Mouse (Mus musculus) duodenum, adult 2 months (tissue): Measurements from ENCODE around the gene Gm9780. TPM values are rescaled to one million over a fixed set of nuclear protein-coding genes. Genes with fewer than 3 reads are reported as not detected.

Experiments
- polyA plus RNA-seq: library from polyadenylated mRNA; depleted of rRNA; stranded (reverse); fragments of >200 nt; gene quantifications from 2 replicates; pipeline ENCODE4 v1.2.3, GENCODE M21; 2012; ENCODE audit warnings: low replicate concordance; rRNA removed

Gm9780 gene
- polyA plus RNA-seq = 53.7 and 61.9 TPM in 2 replicates

DNA sequence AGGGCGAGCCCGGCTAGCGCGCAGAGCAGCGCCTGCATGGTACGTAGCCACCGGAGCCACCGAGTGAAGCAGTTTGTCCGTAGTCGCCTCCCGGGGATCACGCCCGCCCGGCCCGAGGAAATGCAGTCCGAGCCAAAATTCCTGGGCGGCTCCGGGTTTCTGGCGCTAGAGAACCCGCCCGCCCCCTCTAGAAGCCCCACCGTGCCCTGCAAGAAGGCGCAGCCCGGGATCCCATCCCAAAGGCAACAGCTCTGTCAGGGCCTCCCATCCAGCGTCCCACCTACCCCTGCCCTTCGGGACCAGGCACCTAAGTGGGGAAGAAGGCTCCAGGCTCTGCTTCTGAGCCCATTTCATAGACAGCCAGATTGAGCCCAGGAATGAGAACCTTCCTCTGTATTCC lies at the start of gene Gm9780:
Gene Gm9780 (minus strand): TSS at position 101 of the 400 bp plus-strand sequence.

DNA sequence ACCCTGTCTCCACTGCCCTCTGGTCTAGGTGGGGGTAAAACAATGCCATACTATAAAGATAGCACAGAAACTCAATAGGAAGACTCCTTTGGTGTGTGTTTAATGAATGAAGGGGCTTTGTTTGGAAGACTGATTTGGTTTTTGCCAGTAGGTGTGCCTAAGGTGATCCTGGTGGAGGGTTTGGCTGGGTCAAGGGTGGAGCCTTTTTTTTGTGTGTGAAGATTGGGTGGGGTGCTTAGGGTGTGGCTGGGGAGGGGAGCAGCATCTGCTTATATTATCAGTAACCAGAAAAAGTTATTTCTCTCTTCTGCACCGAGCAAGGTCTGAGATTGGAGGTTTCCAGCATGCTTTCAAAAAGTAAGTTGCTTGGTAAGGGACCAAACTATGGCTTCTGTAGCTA lies 39.5 kb upstream of the Gm9780 start, which contains the start of gene Cphx3:
Gene Cphx3 (plus strand): TSS at position 301 of the 400 bp plus-strand sequence.

DNA sequence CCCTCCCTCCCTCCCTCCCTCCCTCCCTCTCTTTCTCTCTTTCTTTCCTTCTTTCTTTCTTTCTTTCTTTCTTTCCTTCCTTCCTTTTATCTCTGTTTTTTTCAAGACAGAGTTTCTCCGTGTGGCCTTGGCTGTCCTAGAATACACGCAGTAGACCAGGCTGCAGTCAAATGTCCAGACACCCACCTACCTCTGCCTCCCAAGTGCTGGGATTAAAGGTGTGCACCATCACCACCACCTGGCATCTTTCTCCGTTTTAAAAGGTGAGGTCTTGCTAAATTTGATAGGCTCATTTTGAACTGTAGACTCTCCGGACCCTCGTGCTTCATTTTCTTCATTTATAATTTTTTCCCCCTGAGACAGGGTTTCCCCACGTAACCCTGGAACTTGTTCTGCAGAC lies 38.7 kb upstream of the Gm9780 start, which contains the start of gene Cphx2:
Gene Cphx2 (plus strand): TSS at position 301 of the 400 bp plus-strand sequence.

DNA sequence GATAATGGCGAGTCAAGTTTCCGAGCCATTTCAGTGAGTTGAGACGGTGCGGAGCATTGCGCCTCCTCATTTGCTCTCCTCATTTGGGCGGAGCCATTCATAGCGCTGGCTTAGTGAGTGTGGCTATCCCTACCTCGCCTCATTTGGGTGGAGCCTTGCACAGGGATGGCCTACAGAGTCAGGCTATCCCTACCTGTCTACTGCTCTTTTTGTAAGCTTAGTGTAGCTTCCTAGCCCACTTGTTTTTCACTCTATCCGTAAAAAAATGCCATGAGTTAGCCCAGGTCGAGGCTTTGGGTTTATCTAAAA lies 24.8 kb upstream of the Gm9780 start, which contains the start of gene Tmem254c:
Gene Tmem254c (minus strand): TSS at position 31 of the 309 bp plus-strand sequence.

DNA sequence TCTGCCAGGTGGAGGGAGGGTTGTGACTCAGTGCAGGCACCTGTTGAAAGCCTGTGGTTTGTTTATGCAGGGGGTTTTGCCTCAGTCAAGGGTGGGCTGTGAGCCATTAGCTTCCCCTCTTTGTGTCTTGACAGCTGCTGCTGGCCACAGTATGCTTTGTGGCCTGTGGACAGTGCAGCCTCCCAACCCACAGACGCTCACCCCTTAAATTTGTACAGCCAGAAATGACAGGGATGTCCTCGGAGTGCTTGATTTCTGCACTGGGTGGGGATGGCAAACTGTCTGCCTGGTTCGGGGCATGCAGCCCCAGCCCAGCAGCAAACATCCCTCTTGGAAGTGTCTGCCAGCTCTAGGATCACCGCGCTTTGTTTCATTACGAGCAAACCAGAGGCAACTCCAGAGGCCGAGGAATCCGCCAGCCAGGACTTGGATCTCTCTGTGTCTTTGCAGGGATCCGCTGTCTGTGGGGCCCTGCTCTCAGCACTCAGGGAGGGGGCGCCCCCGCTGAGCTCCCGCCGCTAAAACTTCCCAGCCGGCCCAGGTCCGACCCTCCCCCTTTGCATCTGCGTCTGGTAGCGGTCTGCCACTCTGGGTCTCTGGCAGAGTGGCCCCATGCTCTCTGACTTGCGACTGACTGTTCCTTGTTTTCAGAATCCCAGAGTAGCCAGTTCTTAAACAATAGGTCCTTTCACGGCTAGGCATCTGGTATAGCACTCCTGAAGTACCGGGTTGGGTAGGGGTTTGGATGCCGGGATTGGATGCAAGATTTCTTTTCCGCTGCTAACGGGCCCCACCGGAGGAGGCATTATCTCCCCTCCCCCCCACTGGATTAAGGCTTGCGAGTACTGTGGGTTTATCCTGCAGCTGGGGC lies 63.9 kb downstream of the Gm9780 start, which contains the start of gene Duxbl1:
Gene Duxbl1 (plus strand): TSS at position 207 of the 871 bp plus-strand sequence.

Other genes with a start within 250 kb of the Gm9780 start
- 155 and 185 TPM in 2 replicates for gene Anxa11, start 200.6 kb downstream of the Gm9780 start, polyA plus RNA-seq
- not detected in 2 replicates for gene Plac9a, start 139.6 kb downstream of the Gm9780 start, polyA plus RNA-seq
- 9.5 and 17.0 TPM in 2 replicates for gene Tmem254a, start 115.0 kb downstream of the Gm9780 start, polyA plus RNA-seq
- gene Cphx1, start 104.4 kb downstream of the Gm9780 start, polyA plus RNA-seq = 0.07 TPM in 1 of 2 replicates, not detected in the other
- 0.13 and 0.39 TPM in 2 replicates for gene Duxbl1, start 64.1 kb downstream of the Gm9780 start, polyA plus RNA-seq
- gene Tmem254c, start 24.6 kb upstream of the Gm9780 start, polyA plus RNA-seq = 22.5 and 26.5 TPM in 2 replicates
- gene Cphx2, start 38.8 kb upstream of the Gm9780 start, polyA plus RNA-seq = not detected in 2 replicates
- not detected in 2 replicates for gene Cphx3, start 39.6 kb upstream of the Gm9780 start, polyA plus RNA-seq
- gene Duxbl2, start 75.6 kb upstream of the Gm9780 start, polyA plus RNA-seq = not detected in 2 replicates
- gene Plac9b, start 139.8 kb upstream of the Gm9780 start, polyA plus RNA-seq = 6.2 and 10.2 TPM in 2 replicates
- 15.7 and 17.5 TPM in 2 replicates for gene Tmem254b, start 164.3 kb upstream of the Gm9780 start, polyA plus RNA-seq
- not detected in 2 replicates for gene Duxbl3, start 215.3 kb upstream of the Gm9780 start, polyA plus RNA-seq